Mouse (Mus musculus) urinary bladder, adult 2 months (tissue): ENCODE results near the gene Med22. TPM values are rescaled to one million over a fixed set of nuclear protein-coding genes. Genes with fewer than 3 reads are reported as not detected.
"Not testable (repeated sequence)": the region's sequence is repeated elsewhere in the genome, so short reads cannot be mapped to it uniquely, and the experiment has no call there.

ENCODE experiments used
- DNase-seq: peaks from one replicate; pipeline ENCODE4 v3.0.0; 2022; ENCODE audit warnings: low spot score
- polyA plus RNA-seq: library from polyadenylated mRNA; depleted of rRNA; stranded (reverse); fragments of >200 nt; gene quantifications from 2 replicates; pipeline ENCODE4 v1.2.3, GENCODE M21; 2012

Gene Med22
- polyA plus RNA-seq, 1 experiment = 32.5 TPM

- DNase-seq = no peak
These were observed 6.3 kb upstream of the Med22 start for GRCm38 (mm10) chr2:26916738-26917137.

DNA sequence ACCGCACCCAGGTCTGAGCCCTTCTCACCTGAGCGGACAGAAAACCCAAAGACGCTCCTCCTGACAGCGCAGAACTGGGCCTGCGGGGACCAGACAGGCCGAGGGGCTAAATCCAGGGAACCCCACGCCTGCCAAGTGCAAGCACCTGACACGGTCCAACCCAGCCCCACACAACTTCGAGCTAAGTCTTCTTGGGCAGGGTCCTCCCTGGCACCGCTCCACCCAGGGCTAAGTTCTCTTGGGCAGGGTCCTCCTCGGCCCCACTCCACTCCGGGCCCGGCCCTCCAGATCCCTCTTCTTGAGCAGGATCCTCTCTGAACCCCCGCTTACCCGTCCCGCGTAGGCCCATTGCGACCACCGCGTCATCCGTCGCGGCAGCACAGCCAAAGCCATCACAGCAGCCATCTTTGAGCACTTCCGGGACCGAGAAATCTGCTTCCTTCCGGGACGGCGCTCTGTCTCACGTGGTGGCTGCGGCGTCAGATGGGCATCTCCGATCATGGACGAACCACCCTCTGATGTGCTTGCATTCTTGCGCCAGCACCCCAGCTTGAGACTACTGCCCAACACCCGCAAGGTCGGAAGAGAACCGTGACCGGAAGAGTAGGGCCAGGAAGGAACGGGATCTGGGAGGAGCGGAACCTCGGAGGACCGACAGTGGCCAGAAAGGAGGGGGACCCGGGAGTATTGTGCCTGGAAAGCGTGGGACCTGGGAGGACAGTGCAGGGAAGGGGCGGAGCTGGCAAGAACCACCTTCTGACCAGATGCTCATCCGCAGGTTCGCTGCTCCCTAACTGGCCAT, 5.7 kb upstream of the Med22 start, which contains the start of the genes Surf2 and Surf1:
Gene Surf2 (plus strand): TSS at position 441 of the 802 bp plus-strand sequence.
Gene Surf1 (minus strand): TSS at position 604 of the 802 bp plus-strand sequence.
- peak; percentile 62 for DNase-seq

DNA sequence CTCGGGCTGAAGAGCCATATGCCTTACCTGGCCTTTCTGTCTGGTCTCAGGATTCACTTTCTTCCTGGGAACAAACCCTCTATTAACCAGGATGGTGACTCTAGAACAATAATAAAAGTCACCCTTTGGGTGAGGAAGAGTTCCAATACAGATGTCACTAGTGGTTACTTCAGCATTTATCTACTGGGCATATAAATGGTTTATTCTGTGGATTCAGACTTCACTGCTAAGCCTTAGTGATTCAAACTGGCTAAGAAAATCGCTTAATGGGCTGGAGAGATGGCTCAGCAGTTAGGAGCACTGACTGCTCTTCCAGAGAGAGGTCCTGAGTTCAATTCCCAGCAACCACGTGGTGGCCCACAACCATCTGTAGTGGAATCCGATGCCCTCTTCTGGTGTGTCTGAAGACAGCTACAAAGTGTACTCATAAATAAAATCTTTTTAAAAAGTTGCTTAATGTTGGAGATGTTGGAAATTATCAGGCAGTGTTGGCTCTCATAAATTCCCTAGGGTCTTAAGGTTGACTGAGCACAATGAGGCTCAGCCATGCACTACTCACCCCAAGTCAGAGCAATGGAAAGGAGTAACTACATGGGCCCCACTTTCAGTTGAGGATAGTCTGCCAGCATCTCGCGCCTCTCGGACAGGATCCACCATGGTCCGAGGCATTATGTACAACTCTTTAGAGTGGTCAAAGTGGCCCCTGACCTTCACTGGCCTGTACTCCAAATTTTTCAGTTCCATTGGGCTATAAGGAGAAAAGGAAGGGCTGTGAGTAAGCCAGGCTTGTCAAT, 3.9 kb upstream of the Med22 start:
- no peak for DNase-seq

DNA sequence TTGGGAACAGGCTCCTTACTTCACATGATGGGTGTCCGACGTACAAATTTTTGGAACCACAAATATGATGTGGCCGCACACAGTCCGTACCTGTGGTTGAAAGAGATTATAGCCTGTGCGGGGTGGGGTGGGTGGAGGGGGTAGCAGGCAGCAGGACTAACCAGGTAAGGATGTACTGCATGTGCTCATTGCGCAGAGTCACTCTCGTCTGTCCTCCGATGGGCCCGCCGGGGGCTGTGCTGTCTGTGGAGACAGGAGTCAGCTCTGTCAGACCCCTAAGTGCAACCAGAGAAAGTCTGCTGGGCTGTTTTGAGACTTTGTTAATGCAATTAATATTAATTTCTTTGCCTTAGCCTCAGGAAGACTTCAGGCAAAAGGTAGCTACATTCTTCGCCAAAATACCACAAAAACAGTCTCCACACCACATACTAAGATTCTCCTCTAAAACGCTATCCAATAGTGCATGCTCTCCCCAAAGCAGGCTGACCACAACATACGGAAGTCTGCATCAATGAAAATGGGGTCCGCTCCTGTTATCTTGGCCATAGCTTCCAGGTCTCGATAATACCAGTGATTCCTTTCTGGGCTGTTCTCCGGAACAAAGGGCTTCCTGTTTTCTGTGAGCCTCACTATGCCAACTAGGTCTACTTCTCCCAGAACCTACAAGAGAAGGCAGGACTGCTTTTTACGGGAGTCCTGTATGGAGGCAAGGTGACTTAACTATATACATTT, 3.1 kb upstream of the Med22 start:
- DNase-seq = no peak

DNA sequence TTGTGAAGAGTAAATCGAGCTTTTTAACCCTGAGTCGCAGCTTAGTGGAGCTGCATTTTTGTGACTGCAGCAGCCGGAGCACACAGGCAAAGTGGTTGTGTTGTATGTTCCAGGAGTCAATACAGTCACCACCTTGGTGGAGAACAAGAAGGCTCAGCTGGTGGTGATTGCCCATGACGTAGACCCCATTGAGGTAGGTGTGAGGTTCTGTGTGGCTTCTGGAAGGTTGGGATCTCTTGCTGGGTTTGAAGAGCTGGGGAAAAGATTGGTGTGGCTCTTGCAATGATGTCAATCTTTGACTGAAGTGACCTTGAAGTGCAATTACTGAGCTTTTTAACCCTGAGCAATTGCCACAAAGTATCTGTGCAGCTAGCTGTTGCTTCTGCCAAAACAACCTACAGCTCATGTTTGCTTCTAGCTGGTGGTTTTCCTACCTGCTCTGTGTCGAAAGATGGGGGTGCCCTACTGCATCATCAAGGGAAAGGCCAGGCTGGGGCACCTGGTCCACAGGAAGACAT, 1.8 kb upstream of the Med22 start:
- DNase-seq = no peak

DNA sequence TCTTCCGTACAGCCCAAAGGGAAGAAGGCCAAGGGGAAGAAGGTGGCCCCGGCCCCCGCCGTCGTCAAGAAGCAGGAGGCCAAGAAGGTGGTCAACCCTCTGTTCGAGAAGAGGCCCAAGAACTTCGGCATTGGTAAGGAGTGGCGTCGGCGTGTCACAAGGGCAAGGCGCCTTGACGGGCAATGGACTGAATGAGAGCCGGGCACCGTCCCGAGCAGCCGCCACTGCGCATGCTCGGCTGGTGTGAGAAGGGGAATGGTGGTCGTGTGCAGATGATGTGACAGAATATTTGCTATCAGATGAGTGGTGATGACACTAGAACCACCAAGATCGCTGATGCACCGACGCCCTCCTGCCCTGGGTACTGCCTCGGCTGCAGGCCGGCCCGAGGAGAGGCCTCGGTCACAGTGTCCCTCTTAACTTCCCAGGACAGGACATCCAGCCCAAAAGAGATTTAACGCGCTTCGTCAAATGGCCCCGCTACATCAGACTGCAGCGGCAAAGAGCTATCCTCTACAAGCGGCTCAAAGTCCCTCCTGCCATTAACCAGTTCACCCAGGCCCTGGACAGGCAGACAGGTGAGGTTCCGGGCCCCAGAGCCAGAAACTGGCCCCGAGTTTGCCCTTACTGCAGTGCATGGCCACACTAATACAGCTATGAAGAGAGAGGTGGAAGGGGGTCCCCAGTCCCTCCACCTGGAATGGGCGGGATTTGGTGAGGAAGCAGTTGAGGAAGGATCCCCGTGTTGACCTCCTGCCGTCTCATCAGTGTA, 703 bp upstream of the Med22 start:
- DNase-seq = no peak

DNA sequence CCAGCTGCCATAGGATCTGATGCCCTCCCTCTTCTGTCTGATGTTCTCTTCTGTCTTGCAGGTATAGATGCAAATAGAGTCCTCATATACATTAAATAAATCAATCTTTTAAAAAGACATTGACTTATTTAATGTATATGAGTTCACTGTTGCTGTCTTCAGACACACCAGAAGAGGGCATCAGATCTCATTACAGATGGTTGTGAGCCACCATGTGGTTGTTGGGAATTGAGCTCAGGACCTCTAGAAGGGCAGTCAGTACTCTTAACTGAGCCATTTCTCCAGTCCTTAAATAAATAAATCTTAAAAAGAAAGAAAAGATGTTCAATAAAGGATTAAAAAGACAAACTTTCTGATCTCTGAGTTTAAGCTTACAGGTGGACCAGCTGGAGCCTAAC, 1.1 kb downstream of the Med22 start:
- no peak for DNase-seq

DNA sequence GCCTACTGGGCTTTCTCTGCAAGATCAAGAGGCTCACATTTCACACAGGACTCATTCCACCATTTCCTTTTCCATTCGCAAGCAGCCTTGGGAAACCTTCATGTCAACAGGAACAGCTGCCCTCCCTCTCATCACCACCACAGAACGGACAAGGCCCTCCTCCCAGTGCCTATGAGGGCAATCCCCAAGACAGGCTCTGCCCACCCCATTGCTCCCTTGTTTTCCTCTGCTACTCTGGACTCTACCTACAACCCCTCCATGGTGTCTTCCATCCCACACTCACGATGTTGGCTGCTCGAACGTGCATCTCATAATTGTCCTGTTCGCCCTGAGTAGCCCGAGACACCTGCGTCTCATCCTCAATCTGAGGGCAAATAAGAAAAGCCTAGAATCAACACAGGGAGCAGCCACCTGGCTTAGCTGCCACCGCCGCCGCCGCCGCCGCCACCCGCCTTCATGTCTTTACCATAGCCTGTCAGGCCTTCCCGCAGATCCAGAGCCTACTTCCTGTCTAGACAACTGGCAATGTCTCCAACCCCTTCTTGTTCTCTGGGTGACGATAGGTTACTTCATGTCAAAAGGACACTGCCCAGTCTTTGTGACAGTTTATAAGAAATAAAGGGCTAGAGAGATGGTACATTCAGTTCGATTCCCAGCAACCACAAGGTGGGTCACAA, 1.6 kb downstream of the Med22 start:
- peak; percentile 18 for DNase-seq

DNA sequence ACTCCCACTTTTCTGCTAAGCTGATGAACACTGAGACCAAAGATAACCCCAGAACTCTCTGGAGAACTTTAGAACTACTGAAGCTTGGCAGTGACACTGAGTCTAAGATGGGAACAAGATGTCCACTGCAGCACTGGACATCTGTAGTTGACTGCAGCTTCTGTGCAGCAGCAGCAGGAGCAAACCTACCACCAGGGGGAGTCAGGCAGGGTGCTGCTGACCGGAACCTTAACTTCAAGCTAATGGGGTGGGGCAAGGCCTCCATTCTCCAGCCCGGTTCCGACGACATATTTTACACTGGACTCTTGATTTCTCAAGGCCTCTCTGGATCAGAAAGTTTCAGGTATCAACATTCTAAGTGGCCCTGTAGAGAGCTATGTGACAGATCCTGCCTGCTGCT, 3.4 kb downstream of the Med22 start:
- peak; percentile 21 for DNase-seq

GRCm38 (mm10) chr2:26906431-26906830, 4.0 kb downstream of the Med22 start:
- DNase-seq = no peak

GRCm38 (mm10) chr2:26905936-26906335, 4.5 kb downstream of the Med22 start:
- DNase-seq = no peak

DNA sequence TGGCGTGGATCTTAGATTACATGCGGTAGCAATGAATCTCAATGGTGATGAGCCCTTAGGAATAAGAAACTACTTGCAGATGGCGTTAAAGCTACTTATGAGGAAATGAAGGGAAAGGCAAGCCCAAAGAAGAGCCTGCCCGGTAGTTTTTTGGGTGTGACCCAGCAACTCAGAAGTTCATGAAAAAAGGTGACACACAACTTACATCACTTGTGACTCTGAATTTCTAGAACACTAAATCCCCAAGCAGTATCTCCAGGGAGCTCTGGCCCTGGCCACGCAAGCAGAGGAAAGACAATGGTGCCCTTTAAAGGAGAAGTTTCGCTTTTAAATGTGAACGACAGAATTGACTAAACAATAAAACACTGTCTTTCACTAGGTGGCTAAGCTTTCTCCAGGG, 7.2 kb downstream of the Med22 start:
- no peak for DNase-seq

DNA sequence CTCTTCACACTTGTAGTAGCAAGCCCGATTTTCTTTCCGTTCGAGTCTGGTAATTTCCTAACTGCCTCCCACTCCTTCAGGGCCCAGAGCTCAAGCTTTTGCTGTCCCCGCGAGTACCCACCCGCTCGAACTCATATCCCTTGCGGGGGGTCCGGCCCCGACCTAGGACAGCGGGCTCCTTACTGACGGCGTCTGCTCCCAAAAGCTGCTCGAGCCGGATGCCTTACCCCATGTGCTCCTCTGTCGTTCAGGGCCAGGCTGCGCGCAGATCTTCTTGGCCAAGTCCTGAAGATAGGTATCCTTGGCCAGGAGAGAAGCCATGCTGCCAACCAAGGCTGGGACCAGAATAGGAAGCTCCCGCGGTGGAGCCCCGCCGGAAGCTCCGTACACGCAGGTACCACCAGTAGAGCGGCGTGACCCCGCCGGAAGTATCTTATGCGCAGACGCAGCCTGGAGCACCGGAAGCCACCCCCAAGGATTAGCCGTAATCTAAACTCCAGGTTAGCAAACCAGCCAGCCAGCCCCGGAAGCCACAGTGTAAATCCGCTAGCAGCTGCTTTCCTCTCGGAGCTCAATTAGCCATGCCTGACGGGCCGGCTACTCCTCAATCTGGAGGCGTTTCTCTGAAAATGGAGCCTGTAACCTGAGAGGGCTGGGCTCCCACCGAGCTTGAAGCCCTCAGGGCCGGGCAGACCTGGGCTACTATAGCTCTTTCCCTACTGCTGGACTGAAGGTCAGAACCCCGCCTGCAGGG, 7.8 kb downstream of the Med22 start, which contains the start of gene Surf6:
Gene Surf6 (minus strand): TSS at position 413 of the 754 bp plus-strand sequence.
- DNase-seq = peak; percentile 86

DNA sequence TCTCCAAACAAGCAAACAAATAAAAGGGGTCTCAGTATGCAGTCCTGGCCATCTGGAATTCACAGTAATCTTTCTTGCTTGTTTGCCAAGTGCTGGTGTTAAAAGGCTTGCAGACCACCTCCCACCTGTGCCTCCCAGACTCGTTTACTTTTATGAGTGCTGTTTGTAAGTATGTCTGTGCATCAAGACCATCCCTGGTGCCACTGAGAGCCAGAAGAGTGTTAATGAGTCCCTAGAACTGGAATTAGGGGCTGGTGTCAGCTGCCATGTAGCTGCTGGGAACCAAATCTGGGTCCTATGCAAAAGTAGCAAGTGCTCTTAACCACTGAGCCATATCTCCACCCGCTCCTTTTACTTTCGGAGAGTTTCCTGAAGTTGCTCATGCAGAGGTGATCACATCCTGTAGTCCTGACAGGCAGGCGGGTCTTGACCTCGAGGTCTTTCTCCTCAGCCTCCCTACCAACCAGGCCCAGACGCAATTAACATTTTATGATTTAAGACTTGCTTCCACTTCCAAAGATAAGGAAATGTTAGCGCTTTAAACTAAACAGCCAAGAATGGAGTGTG, 8.6 kb downstream of the Med22 start:
- no peak for DNase-seq

- DNase-seq = no peak
These were observed 9.7 kb downstream of the Med22 start for GRCm38 (mm10) chr2:26900731-26901130.

- no peak for DNase-seq
These were observed 14.6 kb downstream of the Med22 start for GRCm38 (mm10) chr2:26895898-26896297.

DNA sequence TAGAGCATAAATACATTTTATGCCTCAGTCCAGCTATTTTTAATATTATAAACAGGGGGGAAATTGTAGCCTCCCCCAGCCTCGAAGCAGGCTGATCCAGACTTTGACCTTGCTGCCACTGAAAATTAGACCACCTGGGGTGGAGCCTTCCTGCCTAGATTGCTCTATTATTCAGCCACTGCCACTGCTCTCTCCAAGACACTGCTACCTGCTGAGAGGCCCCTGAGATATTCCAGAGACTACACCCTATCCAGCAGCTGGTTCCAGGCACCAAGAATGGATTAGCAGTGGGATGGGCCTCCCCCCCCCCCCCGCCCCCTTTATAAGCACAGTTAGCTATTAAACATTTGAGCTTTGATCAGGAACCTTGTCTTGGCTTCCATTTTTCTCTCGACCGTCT, 24.3 kb downstream of the Med22 start:
- DNase-seq = not testable (repeated sequence)

DNA sequence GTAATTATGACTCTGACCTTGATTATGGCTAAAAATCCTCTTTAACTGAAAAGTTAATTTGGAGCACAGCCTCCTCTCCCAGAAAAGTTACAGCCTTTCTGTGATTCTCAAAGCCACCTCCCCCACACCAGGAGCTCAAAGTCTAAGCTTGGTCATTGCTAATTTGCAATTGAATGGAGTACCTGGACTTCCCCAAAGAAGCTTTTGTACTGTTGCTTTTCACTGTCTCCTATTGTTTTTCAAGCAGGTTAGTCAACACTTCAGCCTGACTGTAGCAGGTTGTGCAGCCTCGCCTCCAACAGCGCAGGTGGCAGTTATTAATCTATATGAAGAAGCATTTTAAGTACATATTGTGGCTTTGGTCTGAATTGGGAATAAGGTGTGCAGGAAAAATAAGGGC, 24.9 kb downstream of the Med22 start:
- DNase-seq = not testable (repeated sequence)

- DNase-seq = no peak
These were observed 31.9 kb downstream of the Med22 start for GRCm38 (mm10) chr2:26878571-26878970.
